ENCODE assay signal across 8 mouse cellular contexts in genomic region chr9:36796224-36796623, GRCm38 (mm10). TPM values are rescaled to one million over a fixed set of nuclear protein-coding genes. Genes with fewer than 3 reads are reported as not detected.
DNase-seq lines count a peak whose midpoint lies in the region; ATAC-seq and TF ChIP-seq lines count a peak whose summit lies in the region.

No protein-coding gene starts in this region.

- 18% methylated on average over 5 of the region's 5 CpGs for WGBS in kidney, postnatal 0 days
- 17% methylated on average over 5 of the region's 5 CpGs for WGBS in hindbrain, embryonic 16.5 days
- WGBS in midbrain, postnatal 0 days = 12% methylated on average over 5 of the region's 5 CpGs

- DNase-seq in kidney, postnatal 0 days (ENCODE audit: low spot score) = peak; percentile 7
- no peak for DNase-seq in kidney, adult 8-10 months
- DNase-seq in c-Kit-positive CD71-positive TER-119-positive erythroid progenitor cells, embryonic 14.5 days (ENCODE audit: low spot score) = peak; percentile 25
- no peak for DNase-seq in midbrain, postnatal 0 days (ENCODE audit: low spot score)
- DNase-seq in frontal cortex, adult 2 months (ENCODE audit: extremely low spot score in 1 of 2, low spot score in 1 of 2) = no peak
- DNase-seq in adrenal gland, postnatal 25 days = no peak
- no peak for DNase-seq in urinary bladder, postnatal 4 days (ENCODE audit: low spot score in 2 of 2)

- H3K9ac ChIP-seq in kidney, postnatal 0 days (ENCODE audit: low read depth, low read length) = peak overlapping the region; percentile 91
- peak overlapping the region; percentile 86 for H3K9ac ChIP-seq in hindbrain, embryonic 16.5 days (ENCODE audit: low read depth, low read length)
- peak overlapping the region; percentile 93 for H3K9ac ChIP-seq in midbrain, postnatal 0 days (replicated peaks; ENCODE audit: low read length, poor library complexity, severe bottlenecking)

- H3K4me3 ChIP-seq in kidney, postnatal 0 days (replicated peaks; ENCODE audit: low read depth, low read length) = peak overlapping the region; percentile 91
- H3K4me3 ChIP-seq in hindbrain, embryonic 16.5 days (ENCODE audit: low read length) = peak overlapping the region; percentile 71
- peak overlapping the region; percentile 95 for H3K4me3 ChIP-seq in midbrain, postnatal 0 days (ENCODE audit: low read depth, low read length)

- peaks cover 10% of the 10 kb centered on the region; the same call in 1 of the 2 replicates for H3K36me3 ChIP-seq in kidney, postnatal 0 days (ENCODE audit: insufficient read depth, low read length)
- H3K36me3 ChIP-seq in hindbrain, embryonic 16.5 days (ENCODE audit: control insufficient read depth, insufficient read depth, low read length) = 0 out of 2 replicates have a peak, but pooled peaks cover 2% of the 10 kb centered on the region
- 0 out of 2 replicates have a peak, but pooled peaks cover 5% of the 10 kb centered on the region for H3K36me3 ChIP-seq in midbrain, postnatal 0 days (ENCODE audit: insufficient read depth, low read length)

- no peak overlapping the region for H3K27ac ChIP-seq in kidney, postnatal 0 days
- no peak overlapping the region for H3K27ac ChIP-seq in hindbrain, embryonic 16.5 days (ENCODE audit: low read depth, low read length)
- peak overlapping the region; percentile 80; the same call in 1 of the 2 replicates for H3K27ac ChIP-seq in midbrain, postnatal 0 days (ENCODE audit: low read depth, low read length)

- 0 out of 2 replicates have a peak, but pooled peaks cover 4% of the 10 kb centered on the region for H3K4me1 ChIP-seq in kidney, postnatal 0 days (replicated peaks; ENCODE audit: insufficient read depth, low read length)
- H3K4me1 ChIP-seq in hindbrain, embryonic 16.5 days (ENCODE audit: control insufficient read depth, insufficient read depth, low read depth, low read length) = peaks cover 11% of the 10 kb centered on the region
- H3K4me1 ChIP-seq in midbrain, postnatal 0 days (ENCODE audit: insufficient read depth, low read length) = peaks cover 6% of the 10 kb centered on the region; the same call in 1 of the 2 replicates

- no peaks in the 10 kb centered on the region for H3K9me3 ChIP-seq in kidney, postnatal 0 days (replicated peaks; ENCODE audit: low read length)
- no peaks in the 10 kb centered on the region for H3K9me3 ChIP-seq in hindbrain, embryonic 16.5 days (ENCODE audit: control insufficient read depth, low read length)
- H3K9me3 ChIP-seq in midbrain, postnatal 0 days (ENCODE audit: low read length) = no peaks in the 10 kb centered on the region

- TF ChIP-seq CTCF in kidney, postnatal 0 days (IDR thresholded peaks at IDR 0.05; ENCODE audit: low read depth) = no peak
- no peak for TF ChIP-seq CTCF in midbrain, postnatal 0 days (IDR thresholded peaks at IDR 0.05)

- peak overlapping the region; percentile 93 for H3K4me2 ChIP-seq in kidney, postnatal 0 days (ENCODE audit: low read length)
- H3K4me2 ChIP-seq in hindbrain, embryonic 16.5 days (ENCODE audit: low read length) = peak overlapping the region; percentile 73
- peak overlapping the region; percentile 77 for H3K4me2 ChIP-seq in midbrain, postnatal 0 days (ENCODE audit: low read depth, low read length, poor library complexity, severe bottlenecking)

- no peak for ATAC-seq in kidney, postnatal 0 days (replicated peaks; ENCODE audit: low FRiP score, low read depth)
- ATAC-seq in hindbrain, embryonic 16.5 days = no peak
- ATAC-seq in midbrain, postnatal 0 days (ENCODE audit: low FRiP score) = no peak

- H3K27me3 ChIP-seq in kidney, postnatal 0 days (ENCODE audit: insufficient read depth, low read length) = no peaks in the 10 kb centered on the region
- no peaks in the 10 kb centered on the region for H3K27me3 ChIP-seq in hindbrain, embryonic 16.5 days (replicated peaks; ENCODE audit: control insufficient read depth, insufficient read depth, low read length)
- no peaks in the 10 kb centered on the region for H3K27me3 ChIP-seq in midbrain, postnatal 0 days (ENCODE audit: insufficient read depth, low read length)

RNA-seq across cellular contexts. Expression of gene Ei24, which starts 1.0 kb away (rescaled TPM):
- polyA plus RNA-seq in kidney, postnatal 0 days (2015; fragmentation: Nextera tagmentation; extraction: Ambion mirVana) = 111 and 115 TPM in 2 replicates
- 125 and 128 TPM in 2 replicates for polyA plus RNA-seq in hindbrain, embryonic 16.5 days (2015; fragmentation: Nextera tagmentation; extraction: Ambion mirVana)
- total RNA-seq in midbrain, postnatal 0 days (2014; rRNA removed) = 87.6 and 94.0 TPM in 2 replicates
- 103 and 106 TPM in 2 replicates for polyA plus RNA-seq in midbrain, postnatal 0 days (2015; fragmentation: Nextera tagmentation; extraction: Ambion mirVana)
- polyA plus RNA-seq in frontal cortex, adult 2 months (2012; rRNA removed) = 128 and 130 TPM in 2 replicates
- total RNA-seq in adrenal gland, postnatal 25 days (2021) = 118 and 131 TPM in 2 replicates

RNA-seq across cellular contexts. Expression of gene Fez1, which starts 25.4 kb away (rescaled TPM):
- polyA plus RNA-seq in kidney, postnatal 0 days (2015; fragmentation: Nextera tagmentation; extraction: Ambion mirVana) = 2.5 and 2.6 TPM in 2 replicates
- polyA plus RNA-seq in hindbrain, embryonic 16.5 days (2015; fragmentation: Nextera tagmentation; extraction: Ambion mirVana) = 552 and 573 TPM in 2 replicates
- total RNA-seq in midbrain, postnatal 0 days (2014; rRNA removed) = 371 and 469 TPM in 2 replicates
- polyA plus RNA-seq in midbrain, postnatal 0 days (2015; fragmentation: Nextera tagmentation; extraction: Ambion mirVana) = 530 and 548 TPM in 2 replicates
- polyA plus RNA-seq in frontal cortex, adult 2 months (2012; rRNA removed) = 315 and 327 TPM in 2 replicates
- 4.0 and 4.7 TPM in 2 replicates for total RNA-seq in adrenal gland, postnatal 25 days (2021)

RNA-seq across cellular contexts. Expression of gene Stt3a, which starts 28.7 kb away (rescaled TPM):
- polyA plus RNA-seq in kidney, postnatal 0 days (2015; fragmentation: Nextera tagmentation; extraction: Ambion mirVana) = 184 and 224 TPM in 2 replicates
- 86.5 and 95.3 TPM in 2 replicates for polyA plus RNA-seq in hindbrain, embryonic 16.5 days (2015; fragmentation: Nextera tagmentation; extraction: Ambion mirVana)
- 62.1 and 64.4 TPM in 2 replicates for total RNA-seq in midbrain, postnatal 0 days (2014; rRNA removed)
- polyA plus RNA-seq in midbrain, postnatal 0 days (2015; fragmentation: Nextera tagmentation; extraction: Ambion mirVana) = 63.3 and 73.6 TPM in 2 replicates
- polyA plus RNA-seq in frontal cortex, adult 2 months (2012; rRNA removed) = 38.5 and 45.8 TPM in 2 replicates
- 189 and 263 TPM in 2 replicates for total RNA-seq in adrenal gland, postnatal 25 days (2021)

Comparison
In these comparisons a context has a peak if more than half of its experiments do, and no peak if none do; other contexts are left out.
1. DNase-seq: peak in kidney, postnatal 0 days (single experiment) and c-Kit-positive CD71-positive TER-119-positive erythroid progenitor cells, embryonic 14.5 days (single experiment); none in kidney, adult 8-10 months (0 of 2), midbrain, postnatal 0 days (single experiment), frontal cortex, adult 2 months (0 of 2), adrenal gland, postnatal 25 days (single experiment) and urinary bladder, postnatal 4 days (0 of 2).
2. RNA of gene Fez1, which starts 25.4 kb away (polyA plus RNA-seq): 552 to 573 TPM in hindbrain, embryonic 16.5 days, 530 to 548 TPM in midbrain, postnatal 0 days and 315 to 327 TPM in frontal cortex, adult 2 months; 2.5 to 2.6 TPM in kidney, postnatal 0 days; every median in the first group is over 10 times any median in the second.
3. Peak in every context shown above with its lines, with median percentiles within 50 percentile points of each other: H3K4me2 ChIP-seq, H3K4me3 ChIP-seq and H3K9ac ChIP-seq.